Mouse (Mus musculus): ENCODE data around the gene 9130213A22Rik.
A peak's percentile ranks its signal among the peaks of the same experiment; 100 is the strongest.

The 9130213A22Rik gene

DNA sequence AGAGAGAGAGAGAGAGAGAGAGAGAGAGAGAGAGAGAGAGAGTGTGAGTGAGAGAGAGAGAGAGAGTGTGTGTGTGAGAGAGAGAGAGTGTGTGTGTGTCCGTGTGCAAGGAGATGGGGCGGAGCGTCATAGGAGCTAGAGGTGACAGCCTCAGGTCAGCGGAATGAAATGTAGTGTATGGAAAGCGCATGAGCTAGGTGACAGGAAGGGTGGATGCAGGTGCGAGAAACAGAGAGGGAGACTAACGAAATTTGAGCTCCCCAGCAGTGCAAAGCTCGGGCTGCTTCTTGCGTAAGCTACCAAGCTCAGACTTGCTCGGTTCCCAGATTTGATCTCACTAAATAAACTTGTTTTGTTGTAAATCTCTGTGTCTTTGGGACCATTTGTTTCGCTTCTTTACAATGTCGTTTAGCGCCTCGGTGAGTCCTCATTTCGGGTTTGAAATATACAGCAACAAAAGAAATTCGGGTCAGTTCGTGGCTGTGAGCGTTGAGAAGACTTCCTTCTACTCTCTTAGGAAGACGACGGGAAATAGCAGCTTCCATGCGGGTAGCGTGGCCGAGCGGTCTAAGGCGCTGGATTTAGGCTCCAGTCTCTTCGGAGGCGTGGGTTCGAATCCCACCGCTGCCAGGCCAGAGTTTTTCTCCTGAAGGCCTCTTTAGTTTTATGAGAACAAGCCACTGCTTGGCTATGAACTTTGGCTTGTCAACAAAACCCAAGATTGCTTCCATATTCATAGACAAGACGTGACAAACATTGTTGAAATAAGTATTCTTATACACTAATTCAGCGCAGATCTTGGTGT lies 1.5 kb upstream of the 9130213A22Rik start:
- peak; percentile 87 for DNase-seq (ENCODE audit: extremely low read depth, low read depth)

DNA sequence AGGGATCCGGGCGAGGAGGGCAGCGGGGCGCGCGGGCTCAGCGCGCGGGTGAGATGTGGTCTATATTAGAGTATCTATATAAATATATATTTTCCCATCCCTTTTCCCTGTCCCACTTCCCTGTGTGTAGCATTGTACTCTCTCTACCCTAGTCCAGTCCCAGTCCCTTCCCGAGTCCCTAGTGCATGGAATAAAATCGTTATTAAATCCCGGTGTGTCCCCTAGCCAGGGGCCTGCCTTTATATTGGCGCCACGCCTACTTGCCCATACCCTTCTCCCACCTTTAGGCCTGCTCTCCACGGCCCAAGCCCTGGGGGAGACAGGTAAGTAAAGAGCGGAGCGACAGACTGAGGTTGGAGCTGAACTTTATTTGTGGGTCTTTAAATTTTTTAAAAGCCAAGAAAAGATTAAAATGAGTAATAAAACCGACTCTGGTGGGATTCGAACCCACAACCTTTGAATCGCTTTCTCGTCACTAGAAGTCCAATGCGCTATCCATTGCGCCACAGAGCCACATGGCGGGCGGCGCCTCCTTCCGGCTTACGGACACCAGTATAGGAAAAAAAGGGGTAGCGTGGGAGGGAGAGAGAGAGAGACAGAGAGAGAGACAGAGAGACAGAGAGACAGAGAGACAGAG lies 785 bp upstream of the 9130213A22Rik start:
- DNase-seq (ENCODE audit: extremely low read depth, low read depth), result peak; percentile 74

DNA sequence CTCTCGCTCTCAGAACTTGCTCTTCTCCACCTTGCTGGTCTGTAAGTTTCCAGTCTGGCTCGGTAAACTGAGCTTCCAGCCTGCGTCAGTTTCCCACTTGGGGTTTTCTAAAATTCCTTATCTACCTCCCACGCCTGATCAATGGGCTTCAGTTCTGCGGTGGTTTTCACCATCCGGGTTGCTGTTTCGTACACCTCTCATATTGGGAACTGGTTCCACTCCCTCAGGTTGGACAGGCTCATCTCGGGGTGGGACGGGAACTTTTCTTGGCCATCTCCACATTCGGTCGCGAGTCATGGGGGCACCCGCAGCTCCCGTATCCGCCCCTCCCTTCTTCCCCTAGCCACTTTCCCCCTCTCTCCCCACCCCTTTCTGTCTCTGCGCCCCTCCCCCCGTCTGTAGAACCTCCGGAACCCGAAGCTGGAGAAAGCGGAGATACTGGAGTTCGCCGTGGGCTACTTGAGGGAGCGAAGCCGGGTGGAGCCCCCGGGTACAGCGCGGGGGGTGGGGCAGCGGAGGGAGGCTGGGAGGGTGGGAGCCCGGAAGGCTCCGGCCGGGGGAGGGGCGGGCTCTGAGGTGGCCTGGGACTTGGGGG lies 551 bp downstream of the 9130213A22Rik start:
- no peak for DNase-seq (ENCODE audit: extremely low read depth, low read depth)

DNA sequence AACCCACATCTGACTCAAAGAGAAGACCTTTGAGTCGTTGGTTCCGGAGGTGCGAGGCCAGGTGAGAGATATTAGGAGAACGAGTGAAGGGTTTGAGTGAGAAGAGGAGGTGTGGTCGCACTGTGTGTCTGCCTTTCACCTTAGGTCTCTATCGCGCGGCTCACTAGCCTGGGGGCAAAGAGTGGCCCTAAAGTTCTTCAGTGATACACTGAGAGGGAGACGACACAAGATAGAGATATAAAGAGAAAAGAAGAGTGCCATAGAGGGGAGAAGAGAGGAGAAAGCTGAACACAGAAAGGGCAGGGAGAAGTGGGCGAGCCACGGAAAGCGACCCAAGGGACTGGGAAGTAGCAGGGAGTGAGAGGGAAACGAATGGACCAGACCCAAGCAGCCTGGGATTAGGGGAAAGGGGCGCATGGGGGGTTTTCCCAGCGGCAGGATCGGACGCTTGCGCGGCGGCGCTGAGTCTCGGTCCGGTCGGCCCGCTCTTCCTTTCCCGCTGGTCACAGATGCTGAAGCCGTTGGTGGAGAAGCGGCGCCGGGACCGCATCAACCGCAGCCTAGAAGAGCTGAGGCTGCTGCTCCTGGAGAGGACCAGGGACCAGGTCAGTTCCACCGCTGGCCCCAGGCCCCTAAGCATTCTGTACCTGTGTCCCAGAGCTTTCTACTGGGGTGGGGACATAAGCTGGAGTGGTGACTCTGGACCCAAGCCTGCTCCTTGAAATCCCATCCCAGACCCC lies 1.2 kb downstream of the 9130213A22Rik start:
- no peak for DNase-seq (ENCODE audit: extremely low read depth, low read depth)

DNA sequence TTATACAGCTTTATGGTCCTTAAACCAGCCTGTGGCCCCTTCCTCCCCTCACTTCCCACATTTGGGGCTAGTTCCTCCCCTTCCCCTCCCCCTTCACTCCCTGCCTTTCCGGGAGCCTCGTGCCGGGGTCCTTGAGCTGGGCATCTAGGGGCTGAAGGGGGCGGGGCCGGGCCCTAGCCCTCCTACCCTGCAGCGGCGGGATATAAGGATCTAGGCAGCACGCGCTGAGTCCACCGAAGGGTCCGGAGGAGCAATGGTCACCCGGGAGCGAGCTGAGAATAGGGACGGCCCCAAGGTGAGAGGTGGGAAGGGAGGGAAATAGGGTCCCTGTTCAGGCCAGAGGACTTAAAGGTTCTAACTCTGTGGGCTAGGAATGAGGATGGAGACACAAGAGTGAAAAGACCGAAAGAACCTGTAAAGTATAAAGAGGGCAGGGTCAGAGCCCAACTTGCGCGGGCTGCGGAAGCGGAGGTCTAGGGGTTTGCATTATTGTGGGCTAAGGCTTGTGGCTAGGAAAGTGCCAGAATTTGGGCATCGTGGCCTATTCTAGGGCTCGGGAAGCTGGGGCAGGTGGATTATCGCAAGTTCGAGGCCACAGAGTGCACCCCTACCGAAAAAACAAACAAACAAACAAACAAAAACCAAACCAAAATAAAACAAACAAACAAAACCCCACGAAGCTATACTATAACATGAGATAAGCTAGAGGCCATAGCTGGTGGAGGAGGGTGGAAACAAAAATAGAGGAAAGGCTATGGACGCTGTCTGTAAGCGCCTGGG lies 2.0 kb downstream of the 9130213A22Rik start, which contains the start of gene Hes7:
TSS of gene Hes7 (plus strand) at position 184 of the 780 bp plus-strand sequence.
- DNase-seq (ENCODE audit: extremely low read depth, low read depth), result no peak

DNA sequence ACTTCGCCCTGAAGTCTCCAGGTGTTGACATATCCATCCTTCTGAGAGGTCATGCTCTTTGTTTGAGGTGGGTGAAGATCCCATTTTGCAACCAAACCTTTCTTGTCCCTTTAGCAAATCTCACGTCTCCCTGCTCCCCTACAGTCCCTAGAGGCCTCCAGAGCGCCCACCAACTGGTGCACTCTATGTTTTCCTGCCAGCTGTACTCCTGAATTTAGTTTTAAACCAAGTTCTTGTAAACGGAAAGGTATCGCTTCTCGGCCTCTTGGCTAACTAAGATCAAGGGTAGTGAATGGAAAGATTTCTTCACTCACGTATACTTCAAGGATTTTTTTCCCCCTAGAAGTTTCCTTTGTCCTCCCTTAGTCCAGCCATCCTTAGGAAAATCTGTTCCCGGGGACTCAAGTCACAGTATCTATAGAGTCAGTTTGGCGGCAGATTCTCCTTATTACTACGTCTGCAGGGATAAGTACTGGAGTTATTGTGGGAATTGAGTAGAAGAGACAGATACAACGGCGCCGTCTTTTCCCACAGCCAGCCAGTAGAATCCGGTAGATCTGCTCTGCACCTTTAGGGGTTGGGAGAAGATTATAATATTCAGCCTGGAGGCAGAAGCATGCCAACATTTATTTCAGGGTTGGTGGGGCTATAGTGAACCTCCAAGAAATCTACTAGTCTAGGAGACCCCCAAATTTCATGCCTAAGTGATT lies 2.8 kb downstream of the 9130213A22Rik start:
- no peak for DNase-seq (ENCODE audit: extremely low read depth, low read depth)

DNA sequence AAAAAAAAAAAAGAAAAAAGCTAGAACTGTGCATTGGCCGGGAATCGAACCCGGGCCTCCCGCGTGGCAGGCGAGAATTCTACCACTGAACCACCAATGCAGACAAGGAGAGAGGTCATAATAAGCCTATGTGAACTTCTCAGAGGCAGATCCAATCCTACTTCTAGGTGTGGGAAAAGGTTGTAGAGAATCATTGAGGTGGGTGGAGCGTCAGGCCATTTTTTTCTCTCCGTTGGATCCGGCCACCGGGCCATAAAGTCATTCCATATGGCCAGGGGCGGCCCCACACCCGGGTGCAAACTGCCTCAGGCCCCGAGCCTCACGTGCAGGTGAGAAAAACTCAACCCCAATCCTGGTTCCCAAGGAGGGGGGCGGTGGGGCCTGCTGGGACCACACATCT lies 3.6 kb downstream of the 9130213A22Rik start:
- DNase-seq (ENCODE audit: extremely low read depth, low read depth), result peak; percentile 77

DNA sequence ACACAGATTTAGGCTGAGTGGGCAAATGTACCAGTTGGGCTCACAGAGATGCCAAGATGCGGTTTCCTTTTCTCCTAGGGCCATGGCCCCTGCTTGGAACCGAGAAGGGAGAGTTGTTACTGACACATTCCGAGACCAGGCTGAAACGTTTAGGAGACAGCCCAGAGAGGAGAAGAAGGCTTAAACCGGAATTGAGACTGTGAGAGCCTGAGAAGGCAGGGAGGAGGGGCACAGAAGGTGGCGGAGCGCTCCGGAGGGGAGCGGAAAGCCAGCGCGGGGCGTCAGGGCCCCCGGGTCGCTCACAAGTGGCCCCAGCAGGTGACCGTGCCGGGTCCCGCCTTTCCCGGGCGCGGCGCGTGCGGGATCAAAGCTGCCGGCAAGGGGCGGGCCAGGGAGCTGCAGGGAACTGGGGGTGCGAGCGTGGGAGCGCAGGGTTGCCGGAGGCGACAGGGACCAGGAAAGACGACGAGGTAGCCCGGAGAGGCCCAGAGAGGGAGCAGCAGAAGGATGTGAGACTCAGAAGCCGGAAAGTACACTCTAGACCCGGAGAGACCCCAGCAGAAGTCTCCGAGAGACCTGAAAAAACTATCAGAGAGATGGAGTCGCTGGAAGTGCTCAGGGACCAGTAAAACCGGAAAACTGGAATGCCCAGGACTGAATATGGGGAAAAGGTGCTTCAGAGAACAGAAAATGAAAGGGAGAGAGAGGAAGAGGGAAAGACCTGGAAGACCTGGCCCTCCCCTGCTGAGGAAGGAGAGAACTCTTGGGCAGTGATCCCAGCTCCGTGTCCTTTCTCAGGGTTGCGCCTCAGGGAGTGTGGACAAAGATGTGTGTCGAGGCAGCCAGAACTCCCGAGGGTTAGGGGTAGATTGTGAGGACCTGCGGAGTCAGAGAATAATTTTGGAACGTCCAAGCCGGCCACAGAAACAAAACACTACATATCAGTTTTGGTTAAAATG lies 4.4 kb downstream of the 9130213A22Rik start:
- DNase-seq (ENCODE audit: extremely low read depth, low read depth), result peak; percentile 63

DNA sequence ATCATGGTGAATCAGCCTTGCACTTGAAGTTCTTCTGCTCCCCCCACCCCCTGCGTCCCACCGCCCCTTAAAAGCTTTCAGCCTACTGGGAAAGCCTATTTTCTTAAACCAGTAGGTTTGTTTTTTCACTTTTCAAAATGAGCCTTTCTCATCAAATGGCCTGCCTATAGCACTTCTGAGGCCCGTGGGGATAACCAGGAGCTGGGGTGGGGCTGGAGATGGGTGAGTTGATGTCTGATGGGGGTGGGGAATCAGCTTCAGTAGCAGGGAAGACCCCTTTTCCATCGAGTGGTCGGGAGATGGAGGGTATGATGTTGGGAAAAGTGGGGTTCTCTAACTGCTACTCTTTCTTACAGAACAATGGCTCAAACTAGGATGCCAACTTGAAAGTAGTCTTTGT lies 5.5 kb downstream of the 9130213A22Rik start:
- DNase-seq (ENCODE audit: extremely low read depth, low read depth), result no peak

DNA sequence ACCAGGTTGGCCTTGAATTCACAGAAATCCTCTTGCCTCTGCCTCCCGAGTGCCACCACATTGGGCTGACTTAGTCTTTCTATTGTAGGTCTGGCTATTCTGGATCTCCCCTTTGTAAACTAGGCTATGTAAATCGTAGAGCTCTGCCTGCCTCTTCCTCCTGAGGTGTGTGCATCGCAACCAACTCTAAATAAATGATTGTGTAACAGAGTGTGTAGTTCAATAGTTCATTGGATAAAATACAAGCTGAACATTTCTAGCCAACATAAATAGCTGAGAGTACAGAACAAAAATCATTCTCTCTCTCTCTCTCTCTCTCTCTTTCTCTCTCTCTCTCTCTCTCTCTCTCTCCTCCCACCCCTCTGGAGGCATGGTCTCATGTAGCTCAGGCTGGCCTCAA lies 7.8 kb downstream of the 9130213A22Rik start:
- no peak for DNase-seq (ENCODE audit: extremely low read depth, low read depth)

DNA sequence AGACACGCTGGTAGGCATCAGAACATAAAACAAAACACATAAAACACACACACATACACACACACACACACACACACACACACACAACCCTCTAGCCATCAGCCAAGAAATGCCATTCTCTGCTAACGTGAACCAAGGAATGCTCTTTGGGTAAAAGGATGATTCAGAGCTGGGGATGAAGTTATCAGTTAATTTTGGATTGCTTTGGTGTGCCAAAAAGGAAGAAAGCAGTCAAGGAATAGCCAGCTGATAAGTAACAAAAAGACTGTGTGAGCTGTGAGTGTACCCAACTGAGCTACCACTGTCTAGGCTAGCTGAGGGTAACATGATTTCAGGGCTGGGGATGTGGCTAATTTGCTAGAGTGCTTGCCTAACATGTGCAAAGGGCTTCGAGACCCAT lies 8.4 kb downstream of the 9130213A22Rik start:
- no peak for DNase-seq (ENCODE audit: extremely low read depth, low read depth)

DNA sequence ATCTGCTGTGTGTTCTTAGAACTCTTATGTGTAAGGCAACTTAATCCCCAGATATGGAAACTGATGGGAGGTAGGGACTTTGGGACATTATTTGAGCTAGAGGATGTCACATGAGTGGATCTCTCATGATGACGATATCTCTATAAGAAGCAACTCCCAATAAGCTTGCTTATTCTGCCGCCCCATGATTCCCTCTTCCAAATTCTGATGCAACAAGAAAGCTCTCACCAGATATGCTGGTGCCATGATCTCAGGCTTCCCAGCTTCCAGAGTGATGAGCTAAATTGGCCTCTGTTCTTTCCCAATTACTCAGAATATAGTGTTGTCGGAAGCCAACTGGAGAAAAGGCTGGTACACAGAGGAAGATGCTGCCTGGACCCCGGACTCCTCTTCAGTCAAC lies 10.5 kb downstream of the 9130213A22Rik start:
- DNase-seq (ENCODE audit: extremely low read depth, low read depth), result no peak

DNA sequence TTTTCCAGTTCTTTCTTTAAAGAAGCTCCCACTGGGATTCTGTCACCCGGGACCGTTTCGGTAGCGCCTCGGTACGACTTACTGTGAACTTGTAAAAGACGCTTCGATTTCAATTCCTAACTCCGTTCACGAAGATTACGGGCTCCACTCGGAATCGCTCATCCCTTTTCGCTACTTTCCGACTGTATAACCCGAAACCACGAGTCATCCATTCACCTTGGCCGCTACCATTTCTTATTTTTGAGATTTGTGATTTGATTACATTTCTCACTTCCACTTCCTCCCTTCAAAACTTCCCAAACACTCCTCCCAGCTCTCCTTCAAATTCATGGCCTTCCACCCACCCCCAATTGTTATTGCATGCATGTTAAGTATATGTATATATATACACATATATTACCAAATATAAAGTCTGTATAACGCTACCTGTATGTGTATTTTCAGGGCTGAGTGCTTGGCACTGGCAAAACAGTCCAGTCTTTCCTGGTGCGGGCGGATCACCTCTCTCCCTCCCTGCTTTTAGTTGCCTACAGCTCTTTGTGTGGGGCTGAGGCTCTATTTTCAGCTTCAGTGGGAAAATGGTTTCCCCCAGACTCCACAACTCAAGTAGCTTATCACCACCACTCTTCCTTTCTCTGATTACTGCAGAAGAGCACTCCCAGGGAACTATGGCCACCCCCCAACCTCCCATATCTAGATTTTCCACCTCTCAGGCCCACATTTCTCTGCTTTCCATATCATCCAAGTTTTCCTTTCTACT lies 11.2 kb downstream of the 9130213A22Rik start:
- DNase-seq (ENCODE audit: extremely low read depth, low read depth), result no peak

DNA sequence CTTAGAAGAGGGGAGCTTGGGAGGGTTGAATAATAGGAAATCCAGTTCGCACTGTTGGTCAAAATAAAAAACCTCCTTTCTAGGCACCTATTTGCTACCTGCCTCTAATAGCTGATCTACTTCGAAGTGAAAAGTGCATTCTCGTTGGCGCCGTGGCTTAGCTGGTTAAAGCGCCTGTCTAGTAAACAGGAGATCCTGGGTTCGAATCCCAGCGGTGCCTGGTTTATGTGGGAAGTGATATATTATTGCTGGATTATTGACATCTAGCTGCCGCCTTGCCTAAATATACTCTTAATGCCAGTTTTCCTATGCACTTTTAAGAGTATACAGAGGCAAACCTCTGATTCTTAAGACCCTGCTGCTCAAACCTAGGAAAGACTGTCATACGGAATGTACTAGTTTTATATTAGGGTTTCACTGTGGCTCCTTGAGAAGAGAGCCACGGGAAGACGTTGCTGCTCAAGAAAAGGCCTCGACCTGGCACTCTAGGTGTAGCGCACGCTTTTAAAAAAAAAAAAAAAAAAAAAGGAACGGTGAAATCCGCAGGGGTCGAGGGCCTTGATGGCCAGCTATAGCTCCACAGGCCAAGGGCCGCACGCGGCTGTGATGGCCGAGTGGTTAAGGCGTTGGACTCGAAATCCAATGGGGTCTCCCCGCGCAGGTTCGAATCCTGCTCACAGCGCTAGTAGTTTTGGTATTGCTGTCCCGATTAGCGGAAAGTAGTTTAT lies 11.9 kb downstream of the 9130213A22Rik start:
- peak; percentile 86 for DNase-seq (ENCODE audit: extremely low read depth, low read depth)

DNA sequence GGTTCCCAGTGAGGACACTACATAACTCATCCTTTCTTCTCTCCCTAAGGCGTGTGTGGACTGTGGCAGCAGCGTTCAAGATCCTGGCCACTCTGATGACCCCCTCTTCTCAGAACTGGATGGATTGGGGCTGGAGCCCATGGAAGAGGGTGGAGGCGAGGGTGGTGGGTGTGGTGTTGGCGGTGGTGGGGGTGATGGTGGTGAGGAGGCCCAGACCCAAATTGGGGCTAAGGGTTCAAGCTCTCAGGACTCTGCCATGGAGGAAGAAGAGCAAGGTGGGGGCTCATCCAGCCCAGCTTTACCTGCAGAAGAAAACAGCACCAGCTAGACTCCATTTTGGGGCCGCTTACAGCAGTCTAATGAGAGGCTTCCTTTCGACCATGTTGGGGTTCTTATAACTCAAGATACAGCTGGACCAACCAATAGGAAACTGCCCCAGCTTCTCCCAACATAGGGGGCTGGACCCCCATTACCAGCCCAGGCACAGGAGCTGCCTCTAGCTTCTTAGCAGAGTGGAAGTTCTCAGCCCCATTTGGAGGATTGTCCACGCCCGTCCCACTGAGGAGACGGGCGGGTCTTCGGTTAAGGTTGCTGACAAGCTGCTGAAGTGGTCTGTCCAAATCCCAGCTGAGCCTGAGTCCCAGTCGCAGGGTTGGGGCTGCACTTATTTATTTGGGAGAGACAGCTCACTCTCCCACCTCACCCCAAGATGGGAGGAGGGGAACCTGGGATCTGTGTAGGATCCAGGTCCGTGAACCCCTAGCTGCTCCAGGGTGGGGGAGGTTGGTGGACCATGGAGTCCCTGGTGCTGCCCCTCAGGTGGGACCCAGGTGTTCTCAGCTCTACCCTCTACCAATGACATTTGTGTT lies 13.1 kb downstream of the 9130213A22Rik start:
- DNase-seq (ENCODE audit: extremely low read depth, low read depth), result no peak

DNA sequence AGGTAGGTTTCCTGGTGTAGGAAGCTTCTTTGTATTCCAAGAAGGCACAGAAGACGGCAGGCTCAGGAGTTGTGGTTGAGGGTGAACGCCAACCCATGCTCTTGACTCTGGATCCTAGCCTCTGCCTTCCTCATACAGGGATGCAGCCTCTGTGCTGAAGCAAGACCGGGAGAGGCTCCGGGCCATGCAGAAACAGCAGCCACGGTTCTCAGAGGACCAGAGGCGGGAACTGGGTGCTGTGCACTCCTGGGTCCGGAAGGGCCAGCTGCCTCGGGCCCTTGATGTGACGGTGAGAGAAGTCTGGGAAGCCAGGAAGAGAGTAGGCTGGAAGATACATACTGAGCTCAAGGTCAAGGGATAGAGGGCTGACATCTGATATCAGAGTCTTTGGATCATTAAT lies 14.2 kb downstream of the 9130213A22Rik start:
- DNase-seq (ENCODE audit: extremely low read depth, low read depth), result no peak

DNA sequence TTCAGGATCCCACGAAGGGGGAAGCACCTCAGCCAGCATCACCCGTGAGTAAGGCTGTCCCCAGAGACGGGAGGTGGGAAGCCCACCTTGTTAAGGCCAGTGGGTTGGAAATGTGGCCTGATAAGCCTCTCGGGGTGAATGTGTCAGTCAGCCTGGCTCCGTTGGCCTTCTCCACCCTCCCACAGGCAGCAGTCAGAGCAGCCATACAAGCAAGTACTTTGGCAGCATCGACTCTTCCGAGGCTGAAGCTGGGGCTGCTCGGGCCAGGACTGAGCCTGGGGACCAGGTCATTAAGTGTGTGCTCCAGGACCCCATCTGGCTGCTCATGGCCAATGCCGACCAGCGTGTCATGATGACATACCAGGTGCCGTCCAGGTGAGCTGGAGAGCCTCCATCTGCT lies 14.7 kb downstream of the 9130213A22Rik start:
- DNase-seq (ENCODE audit: extremely low read depth, low read depth), result no peak
